Mouse (Mus musculus) liver, embryonic 12.5 days (tissue): Measurements from ENCODE around the gene Mettl23. TPM values are rescaled to one million over a fixed set of nuclear protein-coding genes. Genes with fewer than 3 reads are reported as not detected.

Source experiments
- ATAC-seq: fragments of 200-750 bp; cut with Nextera tagmentation; 2 replicates; pipeline ENCODE4 v1.8.0; 2017; ENCODE audit warnings: moderate number of reproducible peaks, mild to moderate bottlenecking, moderate library complexity
- H3K27ac ChIP-seq: fragments of 300-500 bp; sonication (generic); 2 replicates; pipeline ENCODE4 v1.5.1; 2016; ENCODE audit warnings: mild to moderate bottlenecking
- H3K27me3 ChIP-seq: fragments of 300-500 bp; sonication (generic); replicated peaks from 2 replicates; pipeline ENCODE4 v1.6.1; 2016; ENCODE audit warnings: mild to moderate bottlenecking, moderate library complexity
- H3K36me3 ChIP-seq: fragments of 300-500 bp; sonication (generic); 2 replicates; pipeline ENCODE4 v1.6.1; 2016; ENCODE audit warnings: mild to moderate bottlenecking, moderate library complexity
- H3K4me1 ChIP-seq: fragments of 300-500 bp; sonication (generic); 2 replicates; pipeline ENCODE4 v1.6.1; 2016
- H3K4me2 ChIP-seq: fragments of 300-500 bp; sonication (generic); 2 replicates; pipeline ENCODE4 v1.6.1; 2016; ENCODE audit warnings: mild to moderate bottlenecking, moderate library complexity
- H3K4me3 ChIP-seq: fragments of 300-500 bp; sonication (generic); 2 replicates; pipeline ENCODE4 v1.5.1; 2016; ENCODE audit warnings: mild to moderate bottlenecking, moderate library complexity
- H3K9ac ChIP-seq: fragments of 300-500 bp; sonication (generic); 2 replicates; pipeline ENCODE4 v1.6.1; 2016; ENCODE audit warnings: mild to moderate bottlenecking, moderate library complexity
- H3K9me3 ChIP-seq: fragments of 300-500 bp; sonication (generic); replicated peaks from 2 replicates; pipeline ENCODE4 v1.6.1; 2016; ENCODE audit warnings: mild to moderate bottlenecking, moderate library complexity
- WGBS: fragments of 180-500 bp; shearing (Covaris S2); methylation state at CpG from one replicate; pipeline ENCODE4 v1.1.7; 2016; ENCODE audit not compliant: insufficient replicate concordance; 5-methylcytosine and 5-hydroxymethylcytosine counted together
- polyA plus RNA-seq: library from polyadenylated mRNA; unstranded; fragments of >200 nt; fragmentation: Nextera tagmentation; extraction: Ambion mirVana; gene quantifications from 2 replicates; pipeline ENCODE4 v1.2.1, GENCODE M21; 2016

Gene Mettl23
- polyA plus RNA-seq, 1 experiment from 2014 or later, result 47.6 TPM

DNA sequence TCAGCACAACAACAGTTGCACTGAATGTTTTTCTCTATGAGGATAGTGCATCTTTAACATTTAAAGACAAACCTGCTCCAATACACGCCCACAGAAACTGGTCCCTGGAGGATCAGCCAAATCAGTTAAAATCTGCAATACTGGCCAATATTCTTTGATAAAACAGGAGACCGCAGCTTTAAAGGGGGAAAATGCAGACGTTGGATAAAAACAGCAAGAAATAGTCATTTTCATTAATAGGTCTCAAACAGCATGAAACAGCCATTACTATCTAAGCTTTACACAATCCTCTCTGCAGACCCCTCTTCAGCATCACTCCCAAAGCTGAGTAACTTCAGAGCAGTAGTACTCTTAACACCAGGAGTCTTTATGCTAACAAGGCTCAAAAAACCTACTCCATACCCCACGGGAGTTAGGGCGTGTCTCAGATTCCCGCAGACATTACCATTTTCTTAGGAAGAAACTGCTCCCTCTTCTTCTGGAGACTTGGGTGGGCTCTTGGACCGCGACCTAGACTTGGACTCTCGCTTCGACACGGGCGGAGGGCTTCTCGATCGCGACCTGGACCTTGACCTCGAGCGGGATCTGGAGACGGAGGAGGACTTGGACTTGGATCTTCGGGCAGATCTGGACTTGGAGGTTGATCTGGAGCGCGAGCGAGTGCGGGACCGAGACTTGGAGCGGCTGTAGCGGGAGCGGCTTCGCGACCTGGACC, 8.7 kb downstream of the Mettl23 start:
- H3K9me3 ChIP-seq, result no peaks in the 10 kb centered on the region
- whole genome bisulfite sequencing, result under 1% methylated on average over 29 of the region's 29 CpGs
- H3K4me3 ChIP-seq, result peak overlapping the region; percentile 99
- H3K4me2 ChIP-seq, result peak overlapping the region; percentile 91
- peaks cover 52% of the 10 kb centered on the region for H3K36me3 ChIP-seq
- peaks cover 48% of the 10 kb centered on the region for H3K4me1 ChIP-seq
- ATAC-seq, result no peak
- peak overlapping the region; percentile 99 for H3K9ac ChIP-seq
- H3K27ac ChIP-seq, result peak overlapping the region; percentile 99
- H3K27me3 ChIP-seq, result no peaks in the 10 kb centered on the region

DNA sequence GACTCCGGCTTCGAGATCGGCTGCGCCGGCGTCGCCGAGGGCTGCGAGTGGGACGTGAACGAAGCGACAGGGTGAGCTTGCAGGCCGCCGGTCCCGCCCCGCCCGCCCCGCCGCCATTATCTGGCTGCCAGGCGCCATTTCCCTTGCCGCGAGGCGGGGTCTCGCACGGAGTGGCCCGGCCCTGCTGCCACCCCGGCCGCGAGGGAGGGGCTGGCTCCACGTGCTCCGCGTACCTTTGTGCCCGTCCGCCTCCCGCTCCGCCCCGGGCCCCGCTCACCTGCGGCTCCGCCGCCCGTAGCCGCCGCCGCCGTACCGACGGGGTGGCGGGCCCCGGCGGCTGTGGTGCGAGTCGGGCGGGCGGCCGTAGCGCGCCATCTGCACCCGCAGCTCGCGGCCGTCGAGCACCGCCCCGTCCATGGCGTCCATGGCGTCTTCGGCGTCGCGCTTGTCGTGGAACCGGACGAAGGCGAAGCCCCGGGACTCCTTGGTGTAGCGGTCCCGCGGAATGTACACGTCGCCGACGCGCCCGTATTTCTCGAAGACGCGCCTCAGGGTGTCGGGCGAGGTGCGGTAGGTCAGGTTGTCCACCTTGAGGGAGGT, 9.3 kb downstream of the Mettl23 start, which contains the start of gene Mfsd11:
Gene Mfsd11, plus strand, starts transcription at position 150 of the 600 bp plus-strand sequence.
- H3K4me1 ChIP-seq, result peaks cover 54% of the 10 kb centered on the region
- WGBS, result under 1% methylated on average over 78 of the region's 91 CpGs

DNA sequence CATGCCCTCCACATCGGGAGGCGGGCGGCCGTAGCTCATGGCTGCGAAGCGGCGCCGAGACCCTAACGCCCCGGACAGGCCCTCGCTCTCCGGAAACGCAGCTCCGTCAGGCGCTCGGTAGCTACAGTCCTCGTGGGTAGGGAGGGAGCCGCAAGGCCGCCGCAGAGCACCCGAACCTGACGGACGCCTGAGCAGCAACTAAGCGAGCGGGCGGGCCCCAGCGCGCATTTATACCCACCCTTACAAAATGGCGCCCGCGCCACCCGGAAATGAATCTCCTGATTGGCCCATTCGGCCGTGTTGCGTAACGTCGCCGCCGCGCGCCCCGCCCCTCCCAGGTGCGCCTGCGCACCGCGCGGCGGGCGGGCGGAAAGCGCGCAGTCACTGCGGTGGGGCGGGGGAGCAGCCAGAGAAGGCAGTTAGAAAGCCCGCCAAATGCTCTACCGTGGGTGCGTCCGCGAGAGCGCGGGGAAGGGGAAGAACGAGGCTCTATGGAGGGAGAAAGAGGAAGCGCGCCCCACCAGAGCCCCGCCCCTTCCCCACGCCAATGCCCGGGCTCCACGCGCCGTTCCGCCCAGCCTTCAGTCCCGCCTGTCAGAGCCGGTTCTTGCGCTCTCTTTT, 9.9 kb downstream of the Mettl23 start, which contains the start of gene Srsf2:
Gene Srsf2, minus strand, starts transcription at position 204 of the 621 bp plus-strand sequence.
- under 1% methylated on average over 72 of the region's 74 CpGs for WGBS
- peaks cover 51% of the 10 kb centered on the region for H3K4me1 ChIP-seq
- peak within 1 kb of the TSS; percentile 99 for H3K4me3 ChIP-seq
- peaks cover 41% of the 10 kb centered on the region for H3K36me3 ChIP-seq
- H3K27me3 ChIP-seq, result no peaks in the 10 kb centered on the region
- H3K9me3 ChIP-seq, result no peaks in the 10 kb centered on the region
- H3K4me2 ChIP-seq, result peak within 1 kb of the TSS; percentile 91
- H3K9ac ChIP-seq, result peak within 1 kb of the TSS; percentile 99
- peak within 1 kb of the TSS; percentile 99 for H3K27ac ChIP-seq
- ATAC-seq, result peak; percentile 86

More for the DNA sequence above, 9.3 kb downstream of the Mettl23 start, which contains the start of gene Mfsd11:
- Histone ChIP-seq H3K36me3 (peaks cover 47% of the 10 kb centered on the region), H3K27ac (peak within 1 kb of the TSS; percentile 99), H3K4me3 (peak within 1 kb of the TSS; percentile 99), H3K9ac (peak within 1 kb of the TSS; percentile 99), H3K4me2 (peak within 1 kb of the TSS; percentile 91), H3K27me3 (no peaks in the 10 kb centered on the region), H3K9me3 (no peaks in the 10 kb centered on the region)
- peak; percentile 64 for ATAC-seq

DNA sequence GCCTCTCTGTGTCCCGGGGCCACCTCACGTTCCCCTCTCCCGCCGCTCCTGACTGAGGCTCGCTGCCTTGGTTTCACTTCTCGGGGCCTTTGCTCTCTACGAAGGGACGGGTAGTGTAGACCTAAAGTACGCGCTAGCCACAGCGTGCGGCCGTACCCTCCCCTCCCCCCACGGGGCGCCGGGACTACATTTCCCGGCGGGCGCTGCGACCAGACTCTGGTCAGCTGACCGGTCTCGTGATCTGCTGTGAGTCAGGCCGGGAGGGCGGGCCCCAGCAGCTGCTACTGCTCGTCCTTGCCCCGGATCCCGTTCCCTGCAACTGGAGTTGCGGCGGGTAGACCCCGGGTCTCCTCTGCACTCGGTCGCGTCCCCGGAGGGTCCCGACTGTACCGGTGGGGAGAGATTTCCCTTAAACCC, 10.4 kb downstream of the Mettl23 start:
- Histone ChIP-seq H3K27me3 (no peaks in the 10 kb centered on the region), H3K4me2 (peak overlapping the region; percentile 91), H3K27ac (peak overlapping the region; percentile 99), H3K4me3 (peak overlapping the region; percentile 99), H3K36me3 (peaks cover 37% of the 10 kb centered on the region), H3K9ac (peak overlapping the region; percentile 99), H3K4me1 (peaks cover 46% of the 10 kb centered on the region), H3K9me3 (no peaks in the 10 kb centered on the region)
- ATAC-seq, result peak; percentile 85
- 4% methylated on average over 35 of the region's 36 CpGs for WGBS

DNA sequence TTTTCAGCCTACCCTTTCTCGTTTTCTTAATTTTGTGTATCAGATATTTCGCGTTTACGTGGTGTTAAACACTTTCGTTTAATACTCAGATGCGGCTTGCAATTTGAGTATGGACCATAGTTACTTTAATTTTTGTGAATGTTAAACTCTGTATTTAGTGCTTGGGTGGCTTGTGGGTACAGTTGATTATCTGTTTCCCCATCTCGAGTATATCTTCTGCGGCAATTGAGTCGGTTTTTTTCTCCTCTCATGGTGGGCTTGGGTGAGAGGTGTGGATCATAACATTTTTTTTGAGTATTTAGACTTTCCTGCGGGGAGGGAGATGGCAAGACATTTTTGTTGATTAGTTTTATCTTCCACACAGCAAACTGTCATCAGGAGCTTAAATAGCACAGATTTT, 11.2 kb downstream of the Mettl23 start:
- peak overlapping the region; percentile 91 for H3K4me2 ChIP-seq
- ATAC-seq, result no peak
- H3K4me1 ChIP-seq, result peaks cover 38% of the 10 kb centered on the region

DNA sequence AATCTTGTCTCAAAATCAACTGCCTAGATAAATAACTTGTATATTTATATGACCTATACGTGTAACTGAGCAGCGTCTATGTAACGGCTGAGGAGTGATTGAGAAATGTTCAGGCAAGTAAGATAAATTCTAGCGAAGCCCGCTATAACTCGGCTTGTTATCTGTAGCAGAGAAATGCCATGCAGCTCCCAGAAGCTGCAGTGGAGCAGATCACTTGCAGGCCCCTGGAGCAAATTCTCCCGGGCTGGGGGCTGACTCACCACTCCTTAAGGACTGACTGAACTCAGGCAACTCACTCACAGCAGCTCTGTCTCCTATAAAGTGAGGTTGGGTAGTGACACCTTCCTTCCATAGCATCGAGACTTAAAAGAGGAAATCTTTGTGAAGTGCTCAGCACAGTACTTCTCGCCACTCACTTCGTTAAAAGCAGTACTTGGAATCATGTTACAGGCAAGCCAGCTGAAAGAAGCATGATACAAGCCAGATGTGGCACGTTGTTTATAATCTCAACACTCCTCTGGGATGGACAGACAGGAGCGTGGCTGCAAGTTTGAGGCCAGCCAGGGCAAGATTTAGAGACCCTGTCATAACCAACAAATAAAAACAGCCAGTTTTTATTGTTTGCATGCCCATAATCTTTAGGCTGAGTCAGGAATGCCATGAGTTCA, 14.2 kb downstream of the Mettl23 start:
- no peaks in the 10 kb centered on the region for H3K27me3 ChIP-seq
- no peak overlapping the region for H3K27ac ChIP-seq
- H3K4me1 ChIP-seq, result peaks cover 25% of the 10 kb centered on the region
- ATAC-seq, result no peak
- no peak overlapping the region for H3K9ac ChIP-seq
- H3K9me3 ChIP-seq, result no peaks in the 10 kb centered on the region
- H3K4me2 ChIP-seq, result no peak overlapping the region
- peaks cover 39% of the 10 kb centered on the region for H3K36me3 ChIP-seq
- no peak overlapping the region for H3K4me3 ChIP-seq
- 63% methylated on average over 12 of the region's 12 CpGs for WGBS

More for the DNA sequence above, 11.2 kb downstream of the Mettl23 start:
- WGBS, result 17% methylated on average over 10 of the region's 10 CpGs
- Histone ChIP-seq H3K9me3 (no peaks in the 10 kb centered on the region), H3K9ac (peak overlapping the region; percentile 99), H3K27me3 (no peaks in the 10 kb centered on the region), H3K27ac (peak overlapping the region; percentile 99), H3K36me3 (peaks cover 37% of the 10 kb centered on the region), H3K4me3 (peak overlapping the region; percentile 99)

DNA sequence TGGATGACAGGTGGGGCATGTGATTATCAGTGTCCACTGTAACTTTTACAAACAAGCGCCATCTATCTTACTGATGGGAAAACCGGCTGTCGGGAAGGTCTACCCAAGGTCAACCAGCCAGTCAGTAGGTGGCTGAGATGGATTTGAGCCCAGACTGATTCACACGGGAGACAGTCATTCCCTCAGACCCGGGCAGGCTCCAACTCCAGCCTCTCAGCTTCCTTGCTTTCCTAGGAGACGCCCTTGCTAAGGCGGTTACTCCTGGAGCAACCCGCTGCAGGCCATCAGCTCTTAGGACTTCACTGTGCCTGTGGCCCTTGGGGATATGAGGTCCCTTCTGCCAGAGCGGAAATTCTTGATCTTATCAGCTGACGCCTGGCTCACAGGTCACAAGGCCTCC, 21.4 kb downstream of the Mettl23 start:
- WGBS, result 58% methylated on average over 10 of the region's 10 CpGs
- Histone ChIP-seq H3K4me2 (no peak overlapping the region), H3K9ac (no peak overlapping the region), H3K9me3 (no peaks in the 10 kb centered on the region), H3K27me3 (no peaks in the 10 kb centered on the region), H3K36me3 (peaks cover 80% of the 10 kb centered on the region), H3K27ac (no peak overlapping the region), H3K4me3 (no peak overlapping the region), H3K4me1 (peaks cover 7% of the 10 kb centered on the region; the same call in 1 of the 2 replicates)
- no peak for ATAC-seq

DNA sequence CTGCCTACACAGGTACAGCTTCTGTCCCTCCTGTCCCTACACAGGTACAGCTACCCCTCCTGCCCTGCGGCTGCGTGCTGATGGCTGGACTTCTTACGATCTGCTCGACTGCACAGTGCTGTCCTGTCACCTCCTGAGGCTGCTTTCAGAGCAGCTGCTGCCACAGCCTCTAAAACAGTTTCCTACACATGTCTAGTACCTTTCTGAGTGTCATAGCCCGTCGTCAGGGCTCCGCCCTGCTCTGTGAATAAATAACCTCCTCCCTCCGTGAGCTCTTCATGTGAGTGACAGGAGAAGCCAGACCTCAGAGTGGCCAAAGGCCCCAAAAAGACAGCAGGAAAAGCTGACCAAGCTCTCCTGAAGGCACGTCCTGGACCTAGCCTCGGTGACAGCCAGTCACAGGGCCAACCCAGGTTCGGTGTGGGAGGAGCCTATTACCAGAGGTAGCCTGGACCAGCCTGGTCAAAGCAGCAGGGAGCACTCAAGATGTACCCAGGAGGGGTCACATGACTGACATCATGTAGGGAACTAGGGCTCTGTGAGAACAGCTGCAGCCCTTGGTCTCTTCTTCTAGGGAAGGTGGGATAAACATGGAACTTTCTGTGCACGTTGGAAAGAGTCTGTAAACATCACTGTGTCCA, 23.0 kb downstream of the Mettl23 start:
- no peaks in the 10 kb centered on the region for H3K9me3 ChIP-seq
- 75% methylated on average over 12 of the region's 12 CpGs for WGBS
- H3K4me2 ChIP-seq, result no peak overlapping the region
- no peak overlapping the region for H3K27ac ChIP-seq
- ATAC-seq, result no peak
- H3K27me3 ChIP-seq, result no peaks in the 10 kb centered on the region
- H3K36me3 ChIP-seq, result peaks cover 72% of the 10 kb centered on the region
- no peak overlapping the region for H3K9ac ChIP-seq
- no peak overlapping the region for H3K4me3 ChIP-seq
- H3K4me1 ChIP-seq, result peaks cover 7% of the 10 kb centered on the region; the same call in 1 of the 2 replicates

DNA sequence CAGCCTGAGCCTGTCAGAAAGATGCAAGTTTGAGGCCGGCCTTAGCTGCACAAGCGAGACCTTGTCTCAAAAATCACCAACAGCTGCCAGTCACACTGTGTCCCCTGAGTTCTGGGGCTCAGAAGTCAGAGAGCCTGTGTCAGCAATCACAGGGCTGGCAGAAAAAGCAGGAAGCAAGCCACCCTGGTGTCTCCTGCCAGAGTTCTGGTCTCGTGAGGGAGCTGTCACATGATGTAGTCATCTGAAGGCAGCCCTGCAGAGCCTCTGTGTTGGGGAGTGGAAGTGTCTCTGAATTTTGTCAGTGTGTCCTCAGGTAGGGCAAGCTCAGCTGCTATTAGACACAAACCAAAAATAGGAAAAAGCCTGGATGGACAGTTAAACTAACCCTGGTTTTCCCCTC, 25.1 kb downstream of the Mettl23 start:
- Histone ChIP-seq H3K36me3 (peaks cover 71% of the 10 kb centered on the region), H3K4me2 (no peak overlapping the region), H3K27ac (no peak overlapping the region), H3K4me3 (no peak overlapping the region), H3K4me1 (peaks cover 7% of the 10 kb centered on the region; the same call in 1 of the 2 replicates), H3K27me3 (no peaks in the 10 kb centered on the region), H3K9ac (no peak overlapping the region), H3K9me3 (no peaks in the 10 kb centered on the region)
- no peak for ATAC-seq
- 71% methylated on average over 3 of the region's 3 CpGs for WGBS

DNA sequence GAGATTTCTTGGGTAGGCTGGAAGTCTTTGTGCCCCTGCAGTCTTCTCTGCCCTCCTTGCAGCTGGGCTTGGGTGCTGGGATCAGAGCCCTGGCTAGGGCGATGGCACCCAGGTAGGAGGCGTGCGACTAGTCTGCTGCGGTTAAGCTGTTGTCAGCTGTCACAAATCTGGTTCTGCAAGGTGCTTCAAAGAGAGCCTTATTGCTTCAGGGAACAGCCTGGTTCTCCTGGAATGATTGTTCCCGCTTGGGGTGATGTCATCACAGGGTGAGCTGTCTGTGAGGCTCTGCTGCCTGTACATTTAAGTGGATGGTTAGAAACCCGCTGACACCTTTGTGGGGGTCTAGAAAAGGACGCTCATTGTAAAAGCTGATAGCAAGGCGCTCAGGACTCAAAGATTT, 26.1 kb downstream of the Mettl23 start:
- Histone ChIP-seq H3K9me3 (no peaks in the 10 kb centered on the region), H3K36me3 (peaks cover 71% of the 10 kb centered on the region), H3K4me2 (no peak overlapping the region), H3K4me3 (no peak overlapping the region), H3K27ac (no peak overlapping the region), H3K4me1 (peaks cover 5% of the 10 kb centered on the region; the same call in 1 of the 2 replicates), H3K9ac (no peak overlapping the region), H3K27me3 (no peaks in the 10 kb centered on the region)
- ATAC-seq, result no peak
- WGBS, result 82% methylated on average over 8 of the region's 8 CpGs

DNA sequence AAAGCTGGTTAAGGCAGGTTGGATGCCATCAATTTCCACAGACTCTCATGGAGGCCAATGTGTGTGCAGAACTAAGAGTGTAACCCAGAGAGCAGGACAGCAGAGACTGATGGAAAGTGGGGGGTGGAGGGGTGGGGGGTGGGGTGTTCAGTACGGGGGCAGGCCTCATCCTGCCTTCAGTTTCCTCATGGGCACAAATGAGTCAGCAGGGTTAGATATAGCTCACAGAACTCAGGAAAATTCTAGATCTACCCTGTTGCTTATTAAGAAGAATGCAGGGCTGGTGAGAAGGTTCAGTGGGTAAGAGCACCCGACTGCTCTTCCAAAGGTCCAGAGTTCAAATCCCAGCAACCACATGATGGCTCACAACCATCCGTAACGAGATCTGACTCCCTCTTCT, 26.6 kb downstream of the Mettl23 start:
- no peak for ATAC-seq
- H3K27me3 ChIP-seq, result no peaks in the 10 kb centered on the region
- no peak overlapping the region for H3K27ac ChIP-seq
- no peak overlapping the region for H3K4me3 ChIP-seq
- H3K4me1 ChIP-seq, result peaks cover under 1% of the 10 kb centered on the region; the same call in 1 of the 2 replicates
- 78% methylated on average over 4 of the region's 4 CpGs for WGBS
- H3K36me3 ChIP-seq, result peaks cover 71% of the 10 kb centered on the region
- H3K4me2 ChIP-seq, result no peak overlapping the region
- no peak overlapping the region for H3K9ac ChIP-seq
- H3K9me3 ChIP-seq, result no peaks in the 10 kb centered on the region
